Mouse (Mus musculus): ENCODE results near the gene Crygs.

The Crygs gene

GRCm38 (mm10) chr16:22811477-22811876 is at the start of gene Crygs:
Crygs (minus strand) TSS chr16:22811577.
- DNase-seq (ENCODE audit: low spot score) = no peak

GRCm38 (mm10) chr16:22857431-22858113 is 46.2 kb upstream of the Crygs start, which contains the start of the genes Tbccd1 and Dnajb11:
Tbccd1 (minus strand) TSS chr16:22857669.
Dnajb11 (plus strand) TSS chr16:22857845.
- peak; percentile 98 for DNase-seq (ENCODE audit: low spot score)

- no peak for DNase-seq (ENCODE audit: low spot score)
These were observed 45.4 kb upstream of the Crygs start for GRCm38 (mm10) chr16:22856773-22857172.

DNA sequence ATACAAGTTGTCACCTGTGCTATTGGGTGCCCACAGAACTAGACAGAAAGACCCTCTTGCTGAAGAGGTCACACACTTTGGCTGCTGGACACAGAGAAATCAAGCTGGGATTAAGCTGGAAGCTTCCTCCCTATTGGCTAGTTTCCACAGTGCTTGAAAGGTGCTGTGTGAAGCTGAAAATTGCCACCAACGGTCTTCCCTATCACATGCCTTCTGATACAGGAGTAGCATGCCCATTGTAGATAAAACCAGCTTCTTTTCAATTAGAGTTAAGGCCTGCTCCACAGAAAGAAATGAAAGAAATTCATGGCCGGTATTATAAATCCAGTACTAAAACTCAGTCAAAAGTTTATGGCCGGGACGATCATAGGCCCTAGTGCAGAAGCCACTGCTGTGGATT is 41.3 kb upstream of the Crygs start:
- no peak for DNase-seq (ENCODE audit: low spot score)

DNA sequence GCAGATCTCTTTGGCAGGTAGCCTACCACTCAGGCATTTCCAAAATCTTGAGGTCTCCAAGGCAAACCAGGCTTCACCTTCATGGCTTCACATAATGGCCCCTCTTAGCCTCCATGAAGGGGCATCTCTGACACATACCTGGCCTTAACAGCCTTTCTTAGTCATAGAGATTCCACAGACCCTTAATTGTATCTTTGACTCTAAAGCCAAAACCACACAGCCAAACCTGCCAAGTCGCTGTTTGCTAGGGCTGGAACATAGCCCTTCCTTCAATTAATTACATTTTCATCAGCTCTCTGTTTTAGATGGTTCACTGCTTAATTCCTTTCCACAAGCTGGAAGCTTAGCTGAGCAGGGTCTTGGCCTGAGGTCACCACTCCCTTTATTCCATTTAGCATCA is 37.0 kb upstream of the Crygs start:
- DNase-seq (ENCODE audit: low spot score) = no peak

- no peak for DNase-seq (ENCODE audit: low spot score)
These were observed 36.3 kb upstream of the Crygs start for GRCm38 (mm10) chr16:22847686-22848085.

GRCm38 (mm10) chr16:22845481-22845880 is 34.1 kb upstream of the Crygs start:
- no peak for DNase-seq (ENCODE audit: low spot score)

DNA sequence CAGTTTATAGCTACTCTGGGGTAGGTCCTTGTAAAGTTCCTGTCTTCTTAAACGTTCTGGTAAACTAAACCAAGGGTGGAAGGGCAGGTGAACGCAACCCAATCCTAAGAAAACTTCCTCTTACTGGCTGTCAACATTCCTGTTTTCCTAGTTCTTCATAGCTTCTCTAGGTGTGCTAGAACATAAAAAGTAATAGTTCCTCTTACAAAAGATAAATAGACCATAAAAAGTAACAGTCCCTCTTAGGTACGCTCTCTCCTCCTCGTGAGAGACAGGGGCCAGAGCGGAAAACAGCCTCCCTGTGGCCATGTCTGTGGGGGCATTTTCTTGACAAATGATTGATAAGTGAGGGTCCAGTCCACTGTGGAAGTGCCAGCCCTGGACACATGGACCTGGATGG is 33.5 kb upstream of the Crygs start:
- DNase-seq (ENCODE audit: low spot score) = no peak

DNA sequence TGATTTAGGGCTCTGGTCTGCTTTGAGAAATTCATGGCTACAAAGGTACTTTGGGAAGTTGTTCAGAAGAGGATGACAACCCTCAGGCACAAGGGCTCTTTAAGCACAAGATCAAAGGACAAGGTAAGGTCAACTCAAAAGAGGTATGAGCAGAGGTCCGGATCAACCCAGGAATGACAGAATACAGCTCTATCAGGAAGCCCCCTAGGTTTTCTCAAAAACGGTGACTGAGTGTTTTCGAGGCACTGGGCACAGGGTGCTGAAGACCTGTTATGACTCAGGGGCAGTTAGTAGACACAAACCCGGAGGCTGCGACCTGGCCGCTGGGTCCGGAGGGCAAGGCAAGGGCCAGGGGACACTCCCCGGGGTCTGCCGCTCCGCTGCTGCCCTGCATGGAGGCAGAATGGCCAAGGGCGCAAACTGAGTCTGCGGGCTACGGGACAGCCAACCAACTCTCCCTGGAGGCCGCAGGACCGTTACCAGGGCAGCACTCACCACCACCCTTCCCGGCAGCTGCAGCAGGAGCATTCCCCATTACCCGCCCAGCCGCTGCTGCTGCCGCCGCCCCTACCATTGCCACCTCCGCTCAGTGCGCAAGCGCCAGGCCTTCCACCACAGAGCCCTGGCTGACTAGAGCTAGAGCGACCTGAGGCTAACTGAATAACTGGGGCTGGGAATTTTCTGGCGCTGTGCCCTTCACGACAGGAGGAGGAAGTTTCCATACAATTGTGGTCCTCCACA is 32.9 kb upstream of the Crygs start:
- DNase-seq (ENCODE audit: low spot score) = peak; percentile 91

DNA sequence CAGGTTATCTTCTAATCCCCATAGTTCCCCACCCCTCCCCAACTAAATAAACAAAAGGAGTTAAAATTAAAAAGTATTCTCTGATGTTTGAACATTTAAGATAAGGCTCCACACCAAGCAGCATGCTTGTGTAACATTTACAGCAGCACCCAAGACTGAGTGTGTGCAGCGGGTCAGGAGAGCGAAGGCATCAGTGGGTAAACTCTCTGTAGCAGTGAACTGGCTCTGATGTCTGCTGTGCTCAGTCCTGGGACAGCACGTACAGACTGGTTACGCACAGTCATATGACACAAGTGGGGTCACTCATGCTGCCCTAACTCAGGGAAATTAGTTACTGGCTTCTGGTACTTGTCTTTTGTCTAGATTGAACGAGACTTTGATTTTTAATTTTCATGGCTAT is 31.5 kb upstream of the Crygs start:
- no peak for DNase-seq (ENCODE audit: low spot score)

GRCm38 (mm10) chr16:22839146-22839857 is 27.9 kb upstream of the Crygs start:
- DNase-seq (ENCODE audit: low spot score) = no peak

DNA sequence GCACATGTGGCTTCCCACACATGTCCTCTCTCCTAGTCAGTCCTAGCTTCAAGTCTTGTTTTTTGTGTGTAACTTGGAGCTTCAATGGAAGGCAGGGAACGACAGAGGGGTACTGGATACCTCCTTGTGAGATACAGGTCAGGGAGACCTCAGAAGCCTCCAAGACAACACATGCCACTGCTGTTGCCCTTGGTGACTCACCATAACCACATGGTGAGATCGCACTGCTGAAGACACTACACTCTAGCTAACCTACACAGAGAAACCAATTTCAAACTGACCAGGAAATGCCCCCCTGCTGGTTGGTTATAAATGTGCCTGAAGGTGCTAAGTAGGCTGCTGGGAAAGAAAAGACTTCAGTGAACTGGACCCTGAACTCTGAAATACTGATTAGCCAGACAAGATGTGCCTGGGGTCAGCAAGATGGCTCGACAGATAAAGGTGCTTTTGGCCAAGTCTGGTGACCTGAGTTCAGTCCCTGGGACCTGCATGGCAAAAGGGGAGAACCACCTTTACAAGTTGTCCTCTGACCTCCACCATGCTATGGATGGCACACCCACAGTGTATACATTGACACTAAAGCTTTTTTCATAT is 21.7 kb upstream of the Crygs start:
- DNase-seq (ENCODE audit: low spot score) = no peak

DNA sequence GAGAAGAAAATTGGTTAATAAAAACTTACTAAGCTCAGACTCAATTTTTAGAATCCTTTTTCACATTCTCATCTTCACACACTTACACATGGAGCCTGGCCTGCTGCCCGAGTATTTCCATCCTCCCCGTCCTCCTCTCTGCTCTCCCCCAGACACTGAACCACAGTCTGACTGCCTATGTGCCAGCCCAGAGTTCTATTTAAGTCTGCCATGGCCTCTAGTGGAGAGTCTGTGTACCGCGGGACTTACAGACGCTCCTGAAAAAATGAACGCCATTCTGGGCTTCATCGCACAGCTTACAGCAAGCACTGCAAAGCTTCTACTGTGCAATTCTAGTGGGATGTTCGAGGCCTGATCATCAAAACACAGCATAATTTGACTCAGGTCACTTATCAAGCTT is 9.4 kb upstream of the Crygs start:
- DNase-seq (ENCODE audit: low spot score) = peak; percentile 49

GRCm38 (mm10) chr16:22807468-22808070 is 3.8 kb downstream of the Crygs start:
- DNase-seq (ENCODE audit: low spot score) = peak; percentile 76

- DNase-seq (ENCODE audit: low spot score) = no peak
These were observed 8.6 kb downstream of the Crygs start for GRCm38 (mm10) chr16:22802786-22803185.

DNA sequence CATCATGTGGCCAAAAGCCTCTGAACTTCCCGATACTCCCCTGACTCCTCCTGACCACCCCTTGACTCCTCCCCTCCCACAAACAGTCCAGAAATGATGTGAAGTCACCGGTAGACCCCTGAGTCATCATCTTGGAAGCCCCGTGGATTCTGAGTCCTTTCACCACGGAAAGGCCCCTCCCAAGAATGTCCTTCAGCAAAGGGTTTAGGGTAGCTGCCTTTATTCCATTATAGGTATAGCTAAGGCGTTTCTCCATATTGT is 10.6 kb downstream of the Crygs start:
- peak; percentile 18 for DNase-seq (ENCODE audit: low spot score)

- DNase-seq (ENCODE audit: low spot score) = peak; percentile 77
These were observed 11.1 kb downstream of the Crygs start for GRCm38 (mm10) chr16:22800026-22800848.

GRCm38 (mm10) chr16:22798520-22798919 is 12.9 kb downstream of the Crygs start:
- DNase-seq (ENCODE audit: low spot score) = no peak

DNA sequence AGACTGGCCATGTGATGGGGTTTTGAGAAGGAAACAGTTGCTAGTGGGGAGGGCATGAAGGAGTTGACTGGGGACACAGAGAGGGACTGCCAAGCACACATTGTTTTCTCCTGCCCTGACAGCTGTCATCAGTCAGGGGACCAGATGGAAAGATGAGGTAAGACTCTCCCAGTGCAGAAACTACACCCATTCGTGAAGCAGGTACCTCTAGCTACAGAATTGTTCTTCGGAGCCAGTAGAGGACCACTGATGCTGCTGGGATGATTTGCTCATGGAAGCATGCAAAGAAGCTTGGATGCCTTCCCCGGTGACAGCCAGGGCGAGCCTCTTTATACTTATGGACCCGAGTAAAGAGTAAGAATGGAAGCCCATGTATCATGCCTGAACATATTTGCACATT is 13.9 kb downstream of the Crygs start:
- DNase-seq (ENCODE audit: low spot score) = no peak

GRCm38 (mm10) chr16:22795497-22795896 is 15.9 kb downstream of the Crygs start:
- peak; percentile 66 for DNase-seq (ENCODE audit: low spot score)

DNA sequence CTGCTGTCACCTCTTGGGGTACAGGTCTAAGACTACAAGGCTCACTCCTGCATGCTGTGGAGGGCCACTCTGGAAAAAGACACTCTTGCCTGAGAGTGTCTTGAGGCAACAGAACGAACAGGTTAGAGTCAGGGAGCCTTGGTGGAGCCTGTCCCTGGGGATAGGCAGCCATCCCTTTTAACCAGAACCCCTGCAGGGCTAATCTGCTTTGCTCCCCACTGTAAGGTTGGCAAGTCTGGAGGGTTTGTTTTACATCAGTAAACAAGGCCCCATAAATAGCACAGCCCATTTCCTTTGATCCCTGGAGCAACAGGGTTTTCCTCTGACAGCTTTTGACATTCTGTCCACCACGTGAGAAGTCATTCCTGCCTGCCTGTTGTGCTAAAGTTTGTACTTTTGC is 20.1 kb downstream of the Crygs start:
- DNase-seq (ENCODE audit: low spot score) = no peak

Measured in embryo, embryonic 10 days (tissue).